8 mouse cellular contexts compared by ENCODE assay signal in the genomic region with DNA sequence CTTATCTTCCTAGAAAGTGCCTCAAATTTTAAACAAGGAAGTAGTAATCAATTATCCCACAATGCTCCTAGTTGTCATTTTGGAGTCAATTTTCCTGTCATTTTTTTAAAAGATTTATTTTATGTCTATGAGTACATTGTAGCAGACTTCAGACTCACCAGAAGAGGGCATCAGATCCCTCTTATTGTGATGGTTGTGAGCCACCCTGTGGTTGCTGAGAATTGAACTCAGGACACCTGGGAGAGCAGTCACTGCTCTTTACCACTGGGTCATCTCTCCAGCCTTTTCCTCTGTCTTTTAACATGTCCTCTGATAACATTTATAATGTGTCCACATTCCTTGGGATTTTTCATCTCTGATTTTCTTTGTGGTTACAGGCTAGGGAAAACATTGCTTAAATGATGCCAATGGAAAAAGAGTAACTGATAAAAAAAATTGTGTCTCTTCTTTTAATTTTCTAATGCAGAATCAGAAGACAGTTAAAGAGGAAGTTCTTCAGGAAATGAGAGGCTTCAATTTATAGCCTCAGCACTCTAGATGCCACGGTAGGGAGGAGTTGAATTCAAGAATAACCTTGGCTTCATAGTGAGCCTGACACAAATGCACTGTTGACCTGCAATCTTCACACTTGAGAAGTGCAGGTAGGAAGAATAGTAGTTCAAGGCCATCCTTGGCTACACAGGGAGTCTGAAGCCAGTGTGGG. TPM values are rescaled to one million over a fixed set of nuclear protein-coding genes. Genes with fewer than 3 reads are reported as not detected.
DNase-seq lines count a peak whose midpoint lies in the region; ATAC-seq and TF ChIP-seq lines count a peak whose summit lies in the region.

No protein-coding gene starts in this region.

- peak overlapping the region; percentile 89 for H3K4me2 ChIP-seq in forebrain, embryonic 14.5 days (ENCODE audit: low read length)

- no peaks in the 10 kb centered on the region for H3K27me3 ChIP-seq in forebrain, embryonic 14.5 days (replicated peaks; ENCODE audit: control insufficient read depth, insufficient read depth, low read length)

- intact Hi-C loops in left cerebral cortex, adult 2 months (cut with DNase I): loop anchor here (1.0 to 5.0 kb wide), 4 partner anchors 41 to 297 kb away; partner anchors contain the start of genes Chml, Exo1 and Opn3
- intact Hi-C loops in left cerebral cortex, postnatal 4 days (cut with DNase I): loop anchor here (5.0 kb wide), 1 partner anchor 296 kb away; the partner anchor contains the start of gene Gm38100

- H3K4me1 ChIP-seq in forebrain, embryonic 14.5 days (ENCODE audit: control insufficient read depth, insufficient read depth, low read length): peaks cover 8% of the 10 kb centered on the region; the same call in 1 of the 2 replicates

- H3K27ac ChIP-seq in left cerebral cortex, adult 2 months: peak overlapping the region; percentile 94
- H3K27ac ChIP-seq in forebrain, embryonic 14.5 days (ENCODE audit: low read depth, low read length): no peak overlapping the region

- DNase-seq in left cerebral cortex, adult 2 months (ENCODE audit: extremely low spot score in 1 of 2, low spot score in 2 of 2): no peak
- no peak for DNase-seq in left cerebral cortex, postnatal 4 days
- DNase-seq in forebrain, embryonic 14.5 days (ENCODE audit: low spot score): peak; percentile 71
- DNase-seq in kidney, postnatal 25 days: peak; percentile 35 to 44
- peak; percentile 34 for DNase-seq in thymus, postnatal 4 days
- no peak for DNase-seq in urinary bladder, postnatal 14 days (ENCODE audit: low spot score)

- no peak overlapping the region for H3K9ac ChIP-seq in forebrain, embryonic 14.5 days (ENCODE audit: low read length)

- peak overlapping the region; percentile 98 for H3K4me3 ChIP-seq in left cerebral cortex, adult 2 months
- H3K4me3 ChIP-seq in forebrain, embryonic 14.5 days (ENCODE audit: low read depth, low read length): peak overlapping the region; percentile 78

- WGBS in forebrain, embryonic 14.5 days: 91% methylated on average over 1 of the region's 1 CpGs

- peak; percentile 71 for TF ChIP-seq CTCF in left cerebral cortex, adult 2 months (IDR thresholded peaks at IDR 0.05)

- no peaks in the 10 kb centered on the region for H3K9me3 ChIP-seq in forebrain, embryonic 14.5 days (replicated peaks; ENCODE audit: control insufficient read depth, low read length)

- ATAC-seq in activated CD4-positive, CD25-positive, alpha-beta regulatory T cell, adult 4 months: peak; percentile 40
- ATAC-seq in forebrain, embryonic 14.5 days: peak; percentile 56
- ATAC-seq in megakaryocyte-erythroid progenitor cell, adult 5-6 weeks (replicated peaks; ENCODE audit: low FRiP score, low TSS enrichment, poor library complexity, severe bottlenecking): peak; percentile 58; the same call in 1 of the 2 replicates

- no peaks in the 10 kb centered on the region for H3K36me3 ChIP-seq in forebrain, embryonic 14.5 days (ENCODE audit: control insufficient read depth, insufficient read depth, low read length)

RNA-seq across cellular contexts. Expression of gene Fh1, which starts 0.7 kb away (rescaled TPM):
- total RNA-seq in left cerebral cortex, adult 2 months (2021): 10 to 100 TPM; 66.7 to 82.2 TPM
- 10 to 100 TPM; 66.2 to 73.0 TPM for total RNA-seq in left cerebral cortex, postnatal 4 days (2021)
- 10 to 100 TPM; 50.5 to 80.4 TPM for polyA plus RNA-seq in activated CD4-positive, CD25-positive, alpha-beta regulatory T cell, adult 4 months (2017; shearing (Covaris generic))
- polyA plus RNA-seq in forebrain, embryonic 14.5 days (2014; fragmentation: Nextera tagmentation; extraction: Ambion mirVana): 91.5 and 107 TPM in 2 replicates
- 99.2 and 129 TPM in 2 replicates for total RNA-seq in megakaryocyte-erythroid progenitor cell, adult 5-6 weeks (2014; fragmentation: Nextera tagmentation)
- 87.3 and 93.2 TPM in 2 replicates for total RNA-seq in megakaryocyte-erythroid progenitor cell, adult 5-6 weeks (2017)

RNA-seq across cellular contexts. Expression of gene Kmo, which starts 6.0 kb away (rescaled TPM):
- total RNA-seq in left cerebral cortex, adult 2 months (2021): under 1 TPM in 1 of 2 experiments, not detected in 1; 0.14 TPM
- total RNA-seq in left cerebral cortex, postnatal 4 days (2021): under 1 TPM; 0.10 to 0.34 TPM
- polyA plus RNA-seq in activated CD4-positive, CD25-positive, alpha-beta regulatory T cell, adult 4 months (2017; shearing (Covaris generic)): 1 to 10 TPM; 1.6 to 2.5 TPM
- polyA plus RNA-seq in forebrain, embryonic 14.5 days (2014; fragmentation: Nextera tagmentation; extraction: Ambion mirVana): not detected in 2 replicates
- 0.87 and 1.8 TPM in 2 replicates for total RNA-seq in megakaryocyte-erythroid progenitor cell, adult 5-6 weeks (2014; fragmentation: Nextera tagmentation)
- total RNA-seq in megakaryocyte-erythroid progenitor cell, adult 5-6 weeks (2017): 0.27 and 0.38 TPM in 2 replicates

Comparison
In these comparisons a context has a peak if more than half of its experiments do, and no peak if none do; other contexts are left out.
1. DNase-seq: peak in forebrain, embryonic 14.5 days (single experiment), kidney, postnatal 25 days (2 of 2) and thymus, postnatal 4 days (single experiment); none in left cerebral cortex, adult 2 months (0 of 2), left cerebral cortex, postnatal 4 days (single experiment) and urinary bladder, postnatal 14 days (single experiment).
2. Peak in every context shown above with its lines, with median percentiles within 50 percentile points of each other: ATAC-seq.